Mouse (Mus musculus) stomach, postnatal 0 days (tissue): ENCODE measurements around the gene Ccdc116.

Source experiments
- CTCF ChIP-seq: IDR thresholded peaks from 2 replicates; pipeline ENCODE4 v1.5.1; 2016; ENCODE audit warnings: antibody characterized with exemption, low read depth, mild to moderate bottlenecking, moderate library complexity
- EP300 ChIP-seq: optimal IDR thresholded peaks from 2 replicates; pipeline ENCODE3; 2016; ENCODE audit warnings: antibody characterized with exemption

- no peak for TF ChIP-seq CTCF
- no peak for TF ChIP-seq EP300
Observed at GRCm38 (mm10) chr16:17102630-17103220, 44.3 kb downstream of the Ccdc116 start.
